Mouse (Mus musculus): ENCODE results near the gene Sept8.

Gene Sept8

DNA sequence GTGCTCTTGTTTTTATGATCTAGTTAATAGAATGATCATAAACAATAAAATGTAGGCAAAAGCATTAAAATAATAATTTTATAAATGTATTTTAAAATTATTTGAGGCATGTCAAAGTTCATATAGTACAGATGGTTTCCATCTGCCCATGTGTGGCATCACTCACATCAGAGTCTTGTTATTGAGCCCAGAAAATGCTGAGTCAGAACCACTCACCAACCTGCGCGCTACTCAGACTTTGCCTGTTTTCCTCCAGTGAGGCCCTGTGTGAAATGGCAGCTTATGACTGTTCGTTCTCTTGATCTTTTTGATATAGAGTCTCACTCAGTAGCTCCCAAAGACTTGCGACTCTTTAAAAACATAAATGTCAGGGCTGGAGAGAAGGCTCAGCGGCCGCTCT is 66.5 kb downstream of the Sept8 start:
- DNase-seq = no peak

- DNase-seq = no peak
Measured at GRCm38 (mm10) chr11:53588279-53588678, 69.2 kb downstream of the Sept8 start.

DNA sequence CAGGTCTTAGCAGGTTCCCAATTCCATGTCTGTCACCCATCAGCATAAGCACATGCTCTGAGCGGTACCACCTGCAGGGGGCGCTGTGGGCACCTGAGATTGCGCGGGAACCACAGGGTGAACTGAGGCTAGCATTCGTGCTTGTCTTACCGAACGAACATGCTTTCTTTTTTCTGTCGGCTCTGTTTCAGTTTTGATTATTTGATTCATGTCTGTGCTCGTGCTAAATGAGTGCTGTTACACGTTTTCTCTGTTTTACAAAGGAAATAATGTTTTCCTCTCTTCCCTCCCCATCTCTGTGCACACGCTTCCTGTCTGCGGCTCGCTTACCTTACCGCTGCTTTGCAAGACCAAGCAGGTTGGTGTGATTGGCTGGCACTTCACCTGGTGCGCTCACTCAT is 71.3 kb downstream of the Sept8 start:
- no peak for DNase-seq

GRCm38 (mm10) chr11:53591116-53591515 is 72.1 kb downstream of the Sept8 start:
- DNase-seq = no peak
